1 mouse cellular context compared by ENCODE assay signal in genomic region chr7:143052626-143053007, GRCm38 (mm10).
TF ChIP-seq lines count a peak whose summit lies in the region.

Gene Cd81 (plus strand): TSS chr7:143052739.

TF ChIP-seq in CH12.LX, 34 proteins besides CTCF, POLR2A, EP300 and RAD21 (continued from another document):
- TF ChIP-seq MAZ (IDR thresholded peaks at IDR 0.05; ENCODE audit: low read depth, low read length) (no peak), TCF12 (IDR thresholded peaks at IDR 0.05; ENCODE audit: low read depth, low read length) (peak; percentile 78), SMC3 (IDR thresholded peaks at IDR 0.05; ENCODE audit: low read depth, low read length) (no peak), ZMIZ1 (IDR thresholded peaks at IDR 0.05; ENCODE audit: low read depth, low read length) (peak; percentile 98), ELF1 (IDR thresholded peaks at IDR 0.05; ENCODE audit: low read depth, low read length) (peak; percentile 35), POLR2AphosphoS2 (IDR thresholded peaks at IDR 0.05; ENCODE audit: low read depth, low read length) (peak; percentile 95), PAX5 (IDR thresholded peaks at IDR 0.05; ENCODE audit: low read length) (no peak), SIN3A (IDR thresholded peaks at IDR 0.05; ENCODE audit: low read length) (peak; percentile 78; the same call in 1 of the 2 replicates), ETS1 (conservative IDR thresholded peaks at IDR 0.05; ENCODE audit: low read depth, low read length) (no peak), UBTF (IDR thresholded peaks at IDR 0.05; ENCODE audit: low read depth, low read length) (peak; percentile 65; the same call in 1 of the 2 replicates)
